Comparison of ENCODE assay signal across 8 mouse cellular contexts in genomic region chr14:119012607-119013431, GRCm38 (mm10).
DNase-seq lines count a peak whose midpoint lies in the region; ATAC-seq lines count a peak whose summit lies in the region.

No protein-coding gene starts in this region.

- H3K9me3 ChIP-seq in embryonic facial prominence, embryonic 13.5 days: no peaks in the 10 kb centered on the region
- peaks cover 5% of the 10 kb centered on the region; the same call in 1 of the 2 replicates for H3K9me3 ChIP-seq in hindbrain, embryonic 10.5 days

- peak; percentile 52 to 57 for DNase-seq in B cell, adult 2 months
- DNase-seq in adrenal gland, postnatal 14 days: peak; percentile 68
- DNase-seq in hindbrain, embryonic 10.5 days (ENCODE audit: low spot score): peak; percentile 51
- DNase-seq in layer of hippocampus, postnatal 25 days (ENCODE audit: extremely low spot score in 1 of 2, low spot score in 1 of 2): peak; percentile 47 to 61
- peak; percentile 69 for DNase-seq in right cerebral cortex, postnatal 25 days
- DNase-seq in urinary bladder, adult 2 months (ENCODE audit: low spot score): no peak

- H3K4me2 ChIP-seq in embryonic facial prominence, embryonic 13.5 days: peak overlapping the region; percentile 35

- H3K27me3 ChIP-seq in embryonic facial prominence, embryonic 13.5 days: no peaks in the 10 kb centered on the region
- H3K27me3 ChIP-seq in hindbrain, embryonic 10.5 days (ENCODE audit: insufficient read depth, poor library complexity, severe bottlenecking): no peaks in the 10 kb centered on the region

- H3K36me3 ChIP-seq in embryonic facial prominence, embryonic 13.5 days: peaks cover 28% of the 10 kb centered on the region
- peaks cover 39% of the 10 kb centered on the region for H3K36me3 ChIP-seq in hindbrain, embryonic 10.5 days

- no peak overlapping the region for H3K4me3 ChIP-seq in embryonic facial prominence, embryonic 13.5 days
- H3K4me3 ChIP-seq in hindbrain, embryonic 10.5 days: peak overlapping the region; percentile 28; the same call in 1 of the 2 replicates

- WGBS in embryonic facial prominence, embryonic 13.5 days: 58% methylated on average over 23 of the region's 23 CpGs
- WGBS in hindbrain, embryonic 10.5 days: 67% methylated on average over 23 of the region's 23 CpGs

- no peaks in the 10 kb centered on the region for H3K4me1 ChIP-seq in embryonic facial prominence, embryonic 13.5 days
- H3K4me1 ChIP-seq in hindbrain, embryonic 10.5 days (replicated peaks): peaks cover 8% of the 10 kb centered on the region; the same call in 1 of the 2 replicates

- no peak overlapping the region for H3K27ac ChIP-seq in embryonic facial prominence, embryonic 13.5 days
- H3K27ac ChIP-seq in hindbrain, embryonic 10.5 days: 0 out of 2 replicates have a peak overlapping the region, but pooled peaks have one; percentile 0

- H3K9ac ChIP-seq in embryonic facial prominence, embryonic 13.5 days: no peak overlapping the region

- ATAC-seq in embryonic facial prominence, embryonic 13.5 days (ENCODE audit: insufficient number of reproducible peaks, insufficient read depth, low FRiP score, low TSS enrichment, low read depth): peak; percentile 43; the same call in 1 of the 2 replicates
- ATAC-seq in megakaryocyte progenitor cell, adult 5-6 weeks (replicated peaks; ENCODE audit: poor library complexity): peak; percentile 70
